Mouse (Mus musculus) heart, postnatal 0 days (tissue): ENCODE data around the gene Fcgr2b.

Experiments
- CTCF ChIP-seq: IDR thresholded peaks from 2 replicates; pipeline ENCODE4 v1.5.1; 2016; ENCODE audit warnings: antibody characterized with exemption, control low read depth, low read depth
- EP300 ChIP-seq: IDR thresholded peaks from 2 replicates; pipeline ENCODE4 v1.6.1; 2016; ENCODE audit warnings: antibody characterized with exemption, low read depth

DNA sequence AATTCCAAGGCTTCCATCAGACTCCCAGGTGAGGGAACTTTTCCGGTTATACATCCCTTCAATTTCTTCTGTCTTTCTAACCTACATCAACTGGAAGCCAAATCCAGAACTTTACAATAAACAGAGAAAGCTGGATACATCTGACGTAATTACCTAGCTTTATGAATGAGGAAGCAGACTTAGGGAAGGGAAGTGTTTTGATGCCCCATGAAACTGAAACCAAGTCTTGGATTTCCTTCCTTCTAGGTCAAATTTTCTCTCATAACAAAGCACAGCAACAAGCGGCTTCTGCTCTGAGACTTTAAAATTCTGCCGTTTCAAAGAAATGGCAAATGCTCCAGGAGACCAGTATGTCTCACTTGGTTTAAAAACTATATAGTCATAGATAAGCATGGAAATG is 30.0 kb upstream of the Fcgr2b start:
- TF ChIP-seq EP300: no peak
- no peak for TF ChIP-seq CTCF
